Comparison of ENCODE assay signal across 8 mouse cellular contexts in the genomic region with DNA sequence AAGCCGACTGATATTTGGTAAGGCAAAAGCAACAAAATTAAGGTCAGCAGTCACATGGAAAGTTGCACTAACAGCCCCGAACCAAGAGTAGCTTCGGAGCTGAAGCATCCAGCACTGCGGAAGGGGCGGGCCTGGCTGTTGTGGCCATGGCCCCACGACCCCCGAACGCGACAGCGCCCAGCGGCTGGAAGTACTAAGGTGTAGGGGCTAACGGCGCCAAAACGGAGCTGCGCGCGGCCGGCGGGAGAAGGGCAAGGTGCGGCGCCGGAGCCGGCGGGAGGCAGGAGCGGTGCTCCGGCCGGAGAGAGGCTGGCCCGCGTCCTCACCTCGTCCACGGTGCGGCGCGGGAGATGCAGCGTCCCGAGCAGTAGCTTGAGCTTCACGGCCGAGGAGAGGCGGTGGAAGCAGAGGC. TPM values are rescaled to one million over a fixed set of nuclear protein-coding genes. Genes with fewer than 3 reads are reported as not detected.
A peak's percentile ranks its signal among the peaks of the same experiment; 100 is the strongest.
DNase-seq lines count a peak whose midpoint lies in the region; ATAC-seq and TF ChIP-seq lines count a peak whose summit lies in the region.

No protein-coding gene starts in this region.

- peaks cover 26% of the 10 kb centered on the region for H3K4me1 ChIP-seq in heart, embryonic 15.5 days (replicated peaks)
- peaks cover 14% of the 10 kb centered on the region for H3K4me1 ChIP-seq in forebrain, embryonic 14.5 days (ENCODE audit: control insufficient read depth, insufficient read depth, low read length)
- peaks cover 17% of the 10 kb centered on the region for H3K4me1 ChIP-seq in limb, embryonic 15.5 days
- H3K4me1 ChIP-seq in small intestine, adult 2 months (ENCODE audit: control insufficient read depth, insufficient read depth, insufficient read length, low read length) = peaks cover 5% of the 10 kb centered on the region; the same call in 1 of the 2 replicates

- ATAC-seq in heart, embryonic 15.5 days (replicated peaks; ENCODE audit: insufficient number of reproducible peaks, insufficient read depth, low FRiP score, low read depth) = peak; percentile 43
- peak; percentile 26 for ATAC-seq in Patski
- peak; percentile 72 for ATAC-seq in forebrain, embryonic 14.5 days
- peak; percentile 13 for ATAC-seq in limb, embryonic 15.5 days (ENCODE audit: insufficient number of reproducible peaks, low FRiP score, low TSS enrichment, low read depth)

- no peaks in the 10 kb centered on the region for H3K27me3 ChIP-seq in heart, embryonic 15.5 days
- H3K27me3 ChIP-seq in Patski = no peaks in the 10 kb centered on the region
- H3K27me3 ChIP-seq in forebrain, embryonic 14.5 days (replicated peaks; ENCODE audit: control insufficient read depth, insufficient read depth, low read length) = no peaks in the 10 kb centered on the region
- H3K27me3 ChIP-seq in limb, embryonic 15.5 days = no peaks in the 10 kb centered on the region
- H3K27me3 ChIP-seq in small intestine, adult 2 months (ENCODE audit: control insufficient read depth, insufficient read depth, low read length) = no peaks in the 10 kb centered on the region

- no peak for TF ChIP-seq CTCF in Patski (IDR thresholded peaks at IDR 0.05)
- no peak for TF ChIP-seq CTCF in small intestine, adult 2 months (IDR thresholded peaks at IDR 0.05; ENCODE audit: extremely low read depth, insufficient read length, insufficient replicate concordance, low read depth, low read length)

- peak overlapping the region; percentile 92 for H3K27ac ChIP-seq in heart, embryonic 15.5 days
- H3K27ac ChIP-seq in forebrain, embryonic 14.5 days (ENCODE audit: low read depth, low read length) = peak overlapping the region; percentile 92
- peak overlapping the region; percentile 96 for H3K27ac ChIP-seq in limb, embryonic 15.5 days
- peak overlapping the region; percentile 86 for H3K27ac ChIP-seq in small intestine, adult 2 months (ENCODE audit: insufficient read depth, low read depth, low read length)

- 0 out of 2 replicates have a peak, but pooled peaks cover 7% of the 10 kb centered on the region for H3K36me3 ChIP-seq in heart, embryonic 15.5 days
- peaks cover 4% of the 10 kb centered on the region; the same call in 1 of the 2 replicates for H3K36me3 ChIP-seq in forebrain, embryonic 14.5 days (ENCODE audit: control insufficient read depth, insufficient read depth, low read length)
- peaks cover 15% of the 10 kb centered on the region; the same call in 1 of the 2 replicates for H3K36me3 ChIP-seq in limb, embryonic 15.5 days
- peaks cover 4% of the 10 kb centered on the region; the same call in 1 of the 2 replicates for H3K36me3 ChIP-seq in small intestine, adult 2 months (ENCODE audit: control insufficient read depth, insufficient read depth, low read length)

- POLR2A ChIA-PET in Patski (lab: Charles Lee) = no interaction called here

- no peak for DNase-seq in heart, adult 8-10 months (ENCODE audit: low spot score)
- DNase-seq in Patski (ENCODE audit: low read depth, low spot score) = no peak
- no peak for DNase-seq in forebrain, embryonic 14.5 days (ENCODE audit: low spot score)
- no peak for DNase-seq in right cerebral cortex, postnatal 25 days
- DNase-seq in spleen, adult 12 weeks (ENCODE audit: low spot score) = no peak

- peak overlapping the region; percentile 89 for H3K4me3 ChIP-seq in heart, embryonic 15.5 days
- H3K4me3 ChIP-seq in forebrain, embryonic 14.5 days (ENCODE audit: low read depth, low read length) = peak overlapping the region; percentile 84
- peak overlapping the region; percentile 98 for H3K4me3 ChIP-seq in limb, embryonic 15.5 days
- H3K4me3 ChIP-seq in small intestine, adult 2 months (ENCODE audit: low read depth, low read length) = peak overlapping the region; percentile 86

- under 1% methylated on average over 38 of the region's 39 CpGs for WGBS in heart, embryonic 15.5 days
- WGBS in forebrain, embryonic 14.5 days = 1% methylated on average over 32 of the region's 39 CpGs
- WGBS in limb, embryonic 15.5 days = under 1% methylated on average over 39 of the region's 39 CpGs
- under 1% methylated on average over 39 of the region's 39 CpGs for WGBS in small intestine, adult 2 months

- no peaks in the 10 kb centered on the region for H3K9me3 ChIP-seq in heart, embryonic 15.5 days (replicated peaks)
- H3K9me3 ChIP-seq in forebrain, embryonic 14.5 days (replicated peaks; ENCODE audit: control insufficient read depth, low read length) = no peaks in the 10 kb centered on the region
- H3K9me3 ChIP-seq in limb, embryonic 15.5 days = no peaks in the 10 kb centered on the region

- TF ChIP-seq POLR2A in small intestine, adult 2 months (IDR thresholded peaks at IDR 0.05; ENCODE audit: low read depth, low read length) = no peak

- CTCF ChIA-PET in Patski (lab: Charles Lee) = no interaction called here

- in situ Hi-C loops in Patski (cut with MboI; ENCODE audit: low pct_unique_long_range_greater_than_20kb) = loop anchor here (10.0 kb wide), 1 partner anchor 261 kb away; no protein-coding TSS in a partner anchor

- H3K4me2 ChIP-seq in heart, embryonic 15.5 days = peak overlapping the region; percentile 65
- H3K4me2 ChIP-seq in forebrain, embryonic 14.5 days (ENCODE audit: low read length) = peak overlapping the region; percentile 58
- H3K4me2 ChIP-seq in limb, embryonic 15.5 days = peak overlapping the region; percentile 45

- H3K9ac ChIP-seq in heart, embryonic 15.5 days = peak overlapping the region; percentile 87
- peak overlapping the region; percentile 88 for H3K9ac ChIP-seq in forebrain, embryonic 14.5 days (ENCODE audit: low read length)
- H3K9ac ChIP-seq in limb, embryonic 15.5 days = peak overlapping the region; percentile 93

RNA-seq across cellular contexts. Expression of a gene that starts 0.5 kb away (rescaled TPM):
- polyA plus RNA-seq in heart, embryonic 15.5 days (2015; fragmentation: Nextera tagmentation; extraction: Ambion mirVana) = 24.6 and 33.9 TPM in 2 replicates
- total RNA-seq in heart, adult 8-10 months (2022) = 10 to 100 TPM in 3 of 4 experiments, 1 to 10 TPM in 1; 8.5 to 11.4 (median 10.3) TPM
- 30.6 TPM for polyA plus RNA-seq in Patski (2021)
- polyA plus RNA-seq in forebrain, embryonic 14.5 days (2014; fragmentation: Nextera tagmentation; extraction: Ambion mirVana) = 38.0 and 45.5 TPM in 2 replicates
- 53.3 and 57.7 TPM in 2 replicates for polyA plus RNA-seq in limb, embryonic 15.5 days (2015; fragmentation: Nextera tagmentation; extraction: Ambion mirVana)
- 16.6 and 30.8 TPM in 2 replicates for polyA plus RNA-seq in small intestine, adult 2 months (2012; rRNA removed)

RNA-seq across cellular contexts. Expression of a gene that starts 47.5 kb away (rescaled TPM):
- polyA plus RNA-seq in heart, embryonic 15.5 days (2015; fragmentation: Nextera tagmentation; extraction: Ambion mirVana) = 52.9 and 54.1 TPM in 2 replicates
- 1 to 10 TPM; 3.3 to 6.5 (median 3.9) TPM for total RNA-seq in heart, adult 8-10 months (2022)
- polyA plus RNA-seq in Patski (2021) = 68.6 TPM
- polyA plus RNA-seq in forebrain, embryonic 14.5 days (2014; fragmentation: Nextera tagmentation; extraction: Ambion mirVana) = 424 and 498 TPM in 2 replicates
- polyA plus RNA-seq in limb, embryonic 15.5 days (2015; fragmentation: Nextera tagmentation; extraction: Ambion mirVana) = 64.5 and 96.5 TPM in 2 replicates
- 6.9 and 9.8 TPM in 2 replicates for polyA plus RNA-seq in small intestine, adult 2 months (2012; rRNA removed)

Comparison
In these comparisons a context has a peak if more than half of its experiments do, and no peak if none do; other contexts are left out.
1. ATAC-seq: peak in every context shown above with its lines; median percentile 72 in forebrain, embryonic 14.5 days; 43 in heart, embryonic 15.5 days; 26 in Patski; 13 in limb, embryonic 15.5 days.